Mouse (Mus musculus) cerebellum, adult 2 months (tissue): ENCODE measurements at regions not wholly inside any gene's neighbourhood (a gene's known extent, or its start where the extent isn't known, plus 50 kb on each side); places are given as distances from the start of the nearest gene placed in this dataset.

ENCODE experiments used
- CTCF ChIP-seq: fragments of 200-500 bp; IDR thresholded peaks from 2 replicates; pipeline ENCODE4 v1.5.1; 2011; ENCODE audit warnings: low read depth, mild to moderate bottlenecking, control low read depth, low read length, moderate library complexity, borderline replicate concordance; ENCODE audit not compliant: insufficient read depth
- POLR2A ChIP-seq: fragments of 200-500 bp; IDR thresholded peaks from 2 replicates; pipeline ENCODE4 v1.6.1; 2011; ENCODE audit warnings: low read length, control low read depth, borderline replicate concordance; ENCODE audit not compliant: insufficient read depth

DNA sequence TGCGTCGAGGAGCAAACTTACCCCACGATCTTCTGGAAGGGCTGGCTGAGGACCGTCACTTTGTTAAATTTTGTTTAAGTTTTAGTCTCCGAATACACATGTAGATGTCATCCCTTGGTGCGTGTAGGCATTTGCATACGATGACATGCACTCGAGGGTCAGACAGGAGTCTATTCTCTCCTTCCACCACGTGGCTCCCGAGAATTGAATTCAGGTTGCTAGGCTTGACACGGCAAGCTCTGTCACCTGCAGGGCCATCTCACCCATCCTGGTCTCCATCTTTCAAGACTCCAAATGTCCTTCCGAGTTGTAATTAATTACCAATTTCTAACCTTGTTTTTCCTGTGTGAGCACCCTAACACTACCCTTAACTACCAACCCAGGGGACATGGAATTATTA lies 52.7 kb upstream of the Ppara start:
- TF ChIP-seq CTCF: no peak
- TF ChIP-seq POLR2A: no peak
